Mouse (Mus musculus) kidney, adult 11 months (tissue): ENCODE results near the gene Ddx59.

Experiments
- DNase-seq: peaks from one replicate; pipeline ENCODE4 v3.0.0; 2022

Ddx59 gene

GRCm38 (mm10) chr1:136414798-136415755 lies at the start of gene Ddx59:
Gene Ddx59, plus strand, starts transcription at chr1:136415271.
- DNase-seq, result peak; percentile 97

- no peak for DNase-seq
These were observed 49.1 kb upstream of the Ddx59 start for GRCm38 (mm10) chr1:136365986-136366385.

- DNase-seq, result no peak
These were observed 35.8 kb upstream of the Ddx59 start for GRCm38 (mm10) chr1:136379261-136379660.

- DNase-seq, result no peak
These were observed 34.9 kb upstream of the Ddx59 start for GRCm38 (mm10) chr1:136380161-136380560.

GRCm38 (mm10) chr1:136380606-136381005 lies 34.5 kb upstream of the Ddx59 start:
- DNase-seq, result no peak

GRCm38 (mm10) chr1:136381169-136381568 lies 33.9 kb upstream of the Ddx59 start:
- DNase-seq, result no peak

- DNase-seq, result no peak
These were observed 33.5 kb upstream of the Ddx59 start for GRCm38 (mm10) chr1:136381583-136381982.

GRCm38 (mm10) chr1:136386914-136387313 lies 28.2 kb upstream of the Ddx59 start:
- no peak for DNase-seq

GRCm38 (mm10) chr1:136394506-136394905 lies 20.6 kb upstream of the Ddx59 start:
- DNase-seq, result no peak

GRCm38 (mm10) chr1:136395073-136395472 lies 20.0 kb upstream of the Ddx59 start:
- no peak for DNase-seq

- no peak for DNase-seq
These were observed 13.8 kb upstream of the Ddx59 start for GRCm38 (mm10) chr1:136401281-136401680.

- DNase-seq, result no peak
These were observed 5.4 kb upstream of the Ddx59 start for GRCm38 (mm10) chr1:136409631-136410030.

- DNase-seq, result no peak
These were observed 670 bp downstream of the Ddx59 start for GRCm38 (mm10) chr1:136415756-136416126.

- no peak for DNase-seq
These were observed 3.3 kb downstream of the Ddx59 start for GRCm38 (mm10) chr1:136418393-136418792.

GRCm38 (mm10) chr1:136427166-136427969 lies 12.3 kb downstream of the Ddx59 start:
- no peak for DNase-seq

- no peak for DNase-seq
These were observed 13.9 kb downstream of the Ddx59 start for GRCm38 (mm10) chr1:136428981-136429380.

GRCm38 (mm10) chr1:136430126-136430818 lies 15.2 kb downstream of the Ddx59 start:
- DNase-seq, result no peak

- no peak for DNase-seq
These were observed 25.7 kb downstream of the Ddx59 start for GRCm38 (mm10) chr1:136440741-136441140.

GRCm38 (mm10) chr1:136442809-136443208 lies 27.7 kb downstream of the Ddx59 start:
- DNase-seq, result no peak

GRCm38 (mm10) chr1:136444555-136445255 lies 29.6 kb downstream of the Ddx59 start:
- DNase-seq, result no peak

- DNase-seq, result no peak
These were observed 31.9 kb downstream of the Ddx59 start for GRCm38 (mm10) chr1:136446933-136447332.

- DNase-seq, result no peak
These were observed 32.3 kb downstream of the Ddx59 start for GRCm38 (mm10) chr1:136447338-136447737.
